Mouse (Mus musculus): Measurements from ENCODE around the gene Clic4. TPM values are rescaled to one million over a fixed set of nuclear protein-coding genes. Genes with fewer than 3 reads are reported as not detected.
A peak's percentile ranks its signal among the peaks of the same experiment; 100 is the strongest.

Gene Clic4
- polyA plus RNA-seq, 1 experiment from 2014 or later: 147 TPM

- Histone ChIP-seq H3K27ac (no peak overlapping the region), H3K27me3 (ENCODE audit: insufficient read depth, low read length) (no peaks in the 10 kb centered on the region), H3K9me3 (replicated peaks; ENCODE audit: low read length) (no peaks in the 10 kb centered on the region), H3K36me3 (ENCODE audit: insufficient read depth, low read length) (no peaks in the 10 kb centered on the region), H3K9ac (ENCODE audit: low read depth, low read length) (no peak overlapping the region), H3K4me3 (replicated peaks; ENCODE audit: low read depth, low read length) (no peak overlapping the region), H3K4me2 (ENCODE audit: low read length) (no peak overlapping the region), H3K4me1 (replicated peaks; ENCODE audit: insufficient read depth, low read length) (peaks cover 7% of the 10 kb centered on the region)
- no peak for TF ChIP-seq CTCF (IDR thresholded peaks at IDR 0.05; ENCODE audit: low read depth)
- DNase-seq (ENCODE audit: low spot score) (no peak), ATAC-seq (replicated peaks; ENCODE audit: low FRiP score, low read depth) (no peak)
- WGBS: 32% methylated on average over 4 of the region's 4 CpGs
These were observed 4.2 kb upstream of the Clic4 start for GRCm38 (mm10) chr4:135276681-135277379.

- peaks cover 18% of the 10 kb centered on the region for H3K4me1 ChIP-seq (replicated peaks; ENCODE audit: insufficient read depth, low read length)
- H3K4me3 ChIP-seq (replicated peaks; ENCODE audit: low read depth, low read length): no peak overlapping the region
- H3K27me3 ChIP-seq (ENCODE audit: insufficient read depth, low read length): no peaks in the 10 kb centered on the region
- no peaks in the 10 kb centered on the region for H3K9me3 ChIP-seq (replicated peaks; ENCODE audit: low read length)
- ATAC-seq (replicated peaks; ENCODE audit: low FRiP score, low read depth): no peak
- no peak for DNase-seq (ENCODE audit: low spot score)
- TF ChIP-seq CTCF (IDR thresholded peaks at IDR 0.05; ENCODE audit: low read depth): no peak
- H3K9ac ChIP-seq (ENCODE audit: low read depth, low read length): no peak overlapping the region
- H3K4me2 ChIP-seq (ENCODE audit: low read length): no peak overlapping the region
- H3K27ac ChIP-seq: peak overlapping the region; percentile 82
- H3K36me3 ChIP-seq (ENCODE audit: insufficient read depth, low read length): no peaks in the 10 kb centered on the region
- 52% methylated on average over 7 of the region's 7 CpGs for WGBS
These were observed 2.1 kb upstream of the Clic4 start for GRCm38 (mm10) chr4:135274761-135275160.

- WGBS: 3% methylated on average over 17 of the region's 17 CpGs
- ATAC-seq (replicated peaks; ENCODE audit: low FRiP score, low read depth): peak; percentile 20; the same call in 1 of the 2 replicates
- Histone ChIP-seq H3K4me1 (replicated peaks; ENCODE audit: insufficient read depth, low read length) (peaks cover 27% of the 10 kb centered on the region), H3K4me3 (replicated peaks; ENCODE audit: low read depth, low read length) (peak overlapping the region; percentile 20), H3K36me3 (ENCODE audit: insufficient read depth, low read length) (no peaks in the 10 kb centered on the region), H3K27me3 (ENCODE audit: insufficient read depth, low read length) (no peaks in the 10 kb centered on the region), H3K4me2 (ENCODE audit: low read length) (peak overlapping the region; percentile 56), H3K27ac (peak overlapping the region; percentile 76), H3K9ac (ENCODE audit: low read depth, low read length) (peak overlapping the region; percentile 51; the same call in 1 of the 2 replicates), H3K9me3 (replicated peaks; ENCODE audit: low read length) (no peaks in the 10 kb centered on the region)
- DNase-seq (ENCODE audit: low spot score): no peak
- no peak for TF ChIP-seq CTCF (IDR thresholded peaks at IDR 0.05; ENCODE audit: low read depth)
These were observed 681 bp upstream of the Clic4 start for GRCm38 (mm10) chr4:135273307-135273682.

GRCm38 (mm10) chr4:135271881-135272616 lies 565 bp downstream of the Clic4 start:
- WGBS: under 1% methylated on average over 66 of the region's 67 CpGs

GRCm38 (mm10) chr4:135271419-135271828 lies 1.2 kb downstream of the Clic4 start:
- DNase-seq (ENCODE audit: low spot score) (peak; percentile 70), ATAC-seq (replicated peaks; ENCODE audit: low FRiP score, low read depth) (no peak)
- peak overlapping the region; percentile 53 for H3K4me2 ChIP-seq (ENCODE audit: low read length)
- no peaks in the 10 kb centered on the region for H3K27me3 ChIP-seq (ENCODE audit: insufficient read depth, low read length)
- H3K4me1 ChIP-seq (replicated peaks; ENCODE audit: insufficient read depth, low read length): peaks cover 27% of the 10 kb centered on the region
- peak overlapping the region; percentile 89 for H3K9ac ChIP-seq (ENCODE audit: low read depth, low read length)
- H3K27ac ChIP-seq: peak overlapping the region; percentile 97
- H3K36me3 ChIP-seq (ENCODE audit: insufficient read depth, low read length): no peaks in the 10 kb centered on the region
- H3K9me3 ChIP-seq (replicated peaks; ENCODE audit: low read length): no peaks in the 10 kb centered on the region
- WGBS: 1% methylated on average over 20 of the region's 20 CpGs
- H3K4me3 ChIP-seq (replicated peaks; ENCODE audit: low read depth, low read length): peak overlapping the region; percentile 83
- TF ChIP-seq CTCF (IDR thresholded peaks at IDR 0.05; ENCODE audit: low read depth): no peak

More at GRCm38 (mm10) chr4:135271881-135272616, 565 bp downstream of the Clic4 start:
- H3K27ac ChIP-seq: peak overlapping the region; percentile 97
- peaks cover 27% of the 10 kb centered on the region for H3K4me1 ChIP-seq (replicated peaks; ENCODE audit: insufficient read depth, low read length)
- no peaks in the 10 kb centered on the region for H3K36me3 ChIP-seq (ENCODE audit: insufficient read depth, low read length)
- H3K27me3 ChIP-seq (ENCODE audit: insufficient read depth, low read length): no peaks in the 10 kb centered on the region
- ATAC-seq (replicated peaks; ENCODE audit: low FRiP score, low read depth): no peak; the same call in 1 of the 2 replicates
- H3K9ac ChIP-seq (ENCODE audit: low read depth, low read length): peak overlapping the region; percentile 89
- peak overlapping the region; percentile 53 for H3K4me2 ChIP-seq (ENCODE audit: low read length)
- TF ChIP-seq CTCF (IDR thresholded peaks at IDR 0.05; ENCODE audit: low read depth): no peak
- peak overlapping the region; percentile 83 for H3K4me3 ChIP-seq (replicated peaks; ENCODE audit: low read depth, low read length)
- H3K9me3 ChIP-seq (replicated peaks; ENCODE audit: low read length): no peaks in the 10 kb centered on the region
- DNase-seq (ENCODE audit: low spot score): peak; percentile 73

GRCm38 (mm10) chr4:135270476-135270875 lies 2.1 kb downstream of the Clic4 start:
- H3K36me3 ChIP-seq (ENCODE audit: insufficient read depth, low read length): no peaks in the 10 kb centered on the region
- H3K9ac ChIP-seq (ENCODE audit: low read depth, low read length): peak overlapping the region; percentile 89; the same call in 1 of the 2 replicates
- no peaks in the 10 kb centered on the region for H3K27me3 ChIP-seq (ENCODE audit: insufficient read depth, low read length)
- H3K4me1 ChIP-seq (replicated peaks; ENCODE audit: insufficient read depth, low read length): peaks cover 30% of the 10 kb centered on the region
- no peak for DNase-seq (ENCODE audit: low spot score)
- no peak for ATAC-seq (replicated peaks; ENCODE audit: low FRiP score, low read depth)
- H3K27ac ChIP-seq: peak overlapping the region; percentile 37; the same call in 1 of the 2 replicates
- H3K4me2 ChIP-seq (ENCODE audit: low read length): peak overlapping the region; percentile 53
- 51% methylated on average over 8 of the region's 8 CpGs for WGBS
- TF ChIP-seq CTCF (IDR thresholded peaks at IDR 0.05; ENCODE audit: low read depth): no peak
- H3K9me3 ChIP-seq (replicated peaks; ENCODE audit: low read length): no peaks in the 10 kb centered on the region
- peak overlapping the region; percentile 83 for H3K4me3 ChIP-seq (replicated peaks; ENCODE audit: low read depth, low read length)

Measured in kidney, postnatal 0 days (tissue).